Mouse (Mus musculus) ES-E14 (cell line): ENCODE measurements around the gene Ubac1.

Source experiments
- ZC3H11A ChIP-seq: IDR thresholded peaks from 2 replicates; pipeline ENCODE4 v1.6.1; 2012; ENCODE audit warnings: low read depth, mild to moderate bottlenecking, inconsistent platforms, low read length, borderline replicate concordance
- ZNF384 ChIP-seq: IDR thresholded peaks from 2 replicates; pipeline ENCODE4 v1.6.1; 2012; ENCODE audit warnings: low read depth, low read length, inconsistent platforms

DNA sequence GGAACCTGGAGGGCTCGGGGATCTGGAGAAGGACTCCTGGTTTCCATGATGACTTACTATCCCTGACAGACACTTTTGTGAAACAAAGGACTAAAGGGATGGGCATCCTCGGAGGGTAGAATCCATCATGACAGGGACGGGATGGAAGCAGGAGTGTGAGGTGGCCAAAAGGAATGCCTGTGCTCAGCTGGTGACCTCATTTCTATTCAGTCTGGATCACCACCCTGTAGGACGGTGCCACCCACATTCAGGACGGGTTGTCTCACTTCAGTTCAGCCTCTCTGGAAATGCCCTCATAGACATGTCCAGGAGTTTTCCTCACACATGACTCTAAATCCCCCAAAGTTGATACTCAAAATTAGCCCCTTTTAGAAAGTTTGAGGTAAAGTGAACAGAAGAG is 34.9 kb downstream of the Ubac1 start:
- no peak for TF ChIP-seq ZNF384
- TF ChIP-seq ZC3H11A, result no peak
